Mouse (Mus musculus) adrenal gland, adult (tissue): Measurements from ENCODE around the gene Olfr16.

Source experiments
- DNase-seq, 2 experiments: peaks; one replicate each; pipeline ENCODE4 v3.0.0; 2022 to 2023; ENCODE audit warnings: low spot score in 1 of 2; ENCODE audit not compliant: inconsistent age in 2 of 2

Gene Olfr16

DNA sequence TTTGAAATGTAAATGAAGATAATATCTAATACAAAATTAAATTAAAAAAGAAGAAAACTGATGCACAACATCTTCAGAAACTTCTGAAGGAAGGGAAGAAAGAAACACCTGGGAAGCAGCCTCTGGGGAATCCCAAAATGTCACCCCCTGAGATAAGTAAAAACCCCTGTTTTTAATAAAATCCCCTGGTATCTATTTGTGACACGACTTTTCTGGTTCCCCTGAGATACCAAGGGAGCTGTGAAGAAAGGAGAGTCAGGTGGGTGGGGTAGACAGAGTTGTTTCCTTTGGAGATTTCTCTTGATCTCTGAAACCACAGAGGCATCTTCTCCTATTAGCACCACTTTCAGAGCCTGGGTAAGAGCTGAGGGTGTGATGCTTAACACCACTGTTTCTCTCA is at the start of gene Olfr16:
Olfr16 (plus strand) TSS at position 250 of the 400 bp plus-strand sequence.
- DNase-seq, result no peak

DNA sequence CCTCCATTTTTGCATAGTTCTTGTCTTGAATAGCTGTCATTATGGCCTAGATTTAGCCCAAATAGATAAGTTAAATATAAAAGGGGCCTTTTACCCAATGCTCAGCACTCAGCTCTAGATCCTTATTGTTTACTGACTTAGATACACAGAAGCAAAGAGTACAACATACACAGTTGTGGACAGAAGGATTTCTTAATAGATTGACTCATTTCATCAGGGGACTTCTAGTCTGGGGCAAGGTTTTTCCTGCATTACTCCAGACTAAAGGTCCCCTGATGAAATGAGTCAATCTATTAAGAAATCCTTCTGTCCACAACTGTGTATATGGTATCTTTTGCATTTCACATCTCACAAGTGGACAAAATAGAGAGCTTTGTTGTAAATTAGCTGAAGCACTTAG is 46.9 kb upstream of the Olfr16 start:
- DNase-seq, result no peak

DNA sequence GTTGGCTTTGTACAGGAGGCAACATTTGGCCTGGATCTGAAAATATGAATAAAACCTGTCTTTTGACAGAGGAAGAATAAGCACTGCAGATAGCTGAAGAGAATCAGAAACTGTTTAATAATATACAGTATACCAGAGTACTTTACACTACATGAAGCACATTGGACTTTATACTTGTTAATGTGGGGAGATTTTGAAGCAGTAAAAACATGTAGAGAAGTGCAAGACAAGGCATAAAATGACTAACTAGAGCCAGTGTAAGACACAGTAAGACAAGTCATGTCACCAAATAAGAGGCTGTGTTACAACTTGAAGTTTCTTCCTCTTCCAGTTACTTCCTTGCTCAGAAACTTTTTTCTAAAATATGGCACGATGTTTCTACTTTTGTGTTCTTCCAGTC is 33.1 kb upstream of the Olfr16 start:
- no peak for DNase-seq

GRCm38 (mm10) chr1:172918450-172918849 is 31.8 kb upstream of the Olfr16 start:
- no peak for DNase-seq

DNA sequence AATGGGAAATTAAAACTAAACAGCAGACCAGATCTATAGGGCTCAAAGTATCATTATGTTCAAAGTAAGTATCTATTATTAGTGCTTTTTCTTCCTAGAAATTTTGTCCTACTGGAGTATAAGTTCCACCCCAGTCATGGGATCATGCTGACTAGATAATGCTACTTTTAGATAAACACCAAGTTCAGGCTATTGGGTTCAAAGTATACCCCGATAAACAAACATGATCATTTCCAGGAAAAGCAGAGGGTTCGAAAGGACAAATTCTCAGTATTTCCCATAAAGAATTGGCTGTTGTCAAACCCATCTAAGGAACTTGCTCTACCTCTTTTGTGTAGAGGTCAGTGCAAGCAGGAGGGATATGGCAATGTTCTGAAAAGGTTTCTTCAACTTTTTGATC is 18.0 kb upstream of the Olfr16 start:
- DNase-seq, result no peak

- DNase-seq, result no peak
Observed at GRCm38 (mm10) chr1:172951171-172951720, 1.0 kb downstream of the Olfr16 start.

- DNase-seq, result no peak
Observed at GRCm38 (mm10) chr1:172955376-172955775, 5.2 kb downstream of the Olfr16 start.

DNA sequence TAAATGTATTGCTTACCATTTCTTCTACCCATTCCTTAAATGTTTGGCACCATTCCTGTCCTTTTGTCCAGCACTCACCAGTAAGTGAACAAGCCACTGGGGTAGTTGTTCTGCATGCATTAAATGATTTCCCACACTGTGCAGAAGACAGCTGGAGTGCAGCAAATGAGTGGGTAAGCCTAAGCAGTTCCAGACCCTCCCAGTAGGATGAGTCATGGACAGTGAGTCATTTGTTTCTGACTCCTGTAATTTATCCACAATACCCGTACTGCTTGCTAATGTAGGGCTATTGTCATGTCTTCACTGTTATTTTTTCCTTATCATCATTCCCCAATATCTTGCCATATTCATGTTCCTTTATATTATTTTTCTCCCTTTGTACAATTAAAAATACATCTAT is 10.2 kb downstream of the Olfr16 start:
- DNase-seq, result no peak

GRCm38 (mm10) chr1:172989794-172990634 is 39.8 kb downstream of the Olfr16 start:
- DNase-seq, result no peak

DNA sequence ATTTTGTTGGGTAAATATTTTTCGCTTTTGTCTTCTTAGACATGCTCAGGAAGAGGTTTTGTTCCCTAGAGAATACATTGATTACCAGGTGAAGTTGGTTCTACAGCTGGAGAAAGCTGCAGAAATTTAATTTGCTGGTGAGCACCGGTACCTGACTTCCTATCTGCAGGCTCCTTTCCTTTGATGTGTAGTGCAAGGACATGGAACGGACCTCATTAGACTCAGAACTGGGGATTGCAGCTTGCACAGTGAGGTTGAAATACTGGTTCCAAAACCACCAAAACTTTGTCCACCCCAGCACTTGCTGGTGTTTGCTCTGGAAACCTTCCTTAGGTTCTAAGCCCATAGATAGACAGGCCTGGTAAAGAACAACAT is 40.4 kb downstream of the Olfr16 start:
- no peak for DNase-seq
